Mouse (Mus musculus) lung, postnatal 10 days (tissue): ENCODE data around the gene Eif4a1.

ENCODE experiments used
- DNase-seq: peaks from one replicate; pipeline ENCODE4 v3.0.0; 2021

The Eif4a1 gene

DNA sequence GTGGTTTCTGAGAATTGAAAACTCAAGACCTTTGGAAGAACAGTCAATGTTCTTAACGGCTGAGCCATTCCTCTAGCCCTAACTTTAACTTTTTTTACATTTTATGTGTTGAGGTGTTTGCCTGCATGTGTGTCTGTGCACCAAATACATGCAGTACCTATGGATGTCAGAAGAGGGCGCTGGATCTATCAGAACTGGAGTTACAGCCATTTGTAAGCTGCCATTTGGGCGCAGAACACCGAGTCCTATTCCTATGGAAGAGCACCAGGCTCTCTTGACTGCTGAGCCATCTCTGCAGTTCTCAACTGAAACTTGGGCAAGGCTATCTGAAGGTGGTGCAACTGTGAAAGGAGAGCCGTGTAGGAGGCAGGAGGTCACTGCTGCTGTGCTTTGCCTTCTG lies 26.4 kb upstream of the Eif4a1 start:
- DNase-seq: no peak

DNA sequence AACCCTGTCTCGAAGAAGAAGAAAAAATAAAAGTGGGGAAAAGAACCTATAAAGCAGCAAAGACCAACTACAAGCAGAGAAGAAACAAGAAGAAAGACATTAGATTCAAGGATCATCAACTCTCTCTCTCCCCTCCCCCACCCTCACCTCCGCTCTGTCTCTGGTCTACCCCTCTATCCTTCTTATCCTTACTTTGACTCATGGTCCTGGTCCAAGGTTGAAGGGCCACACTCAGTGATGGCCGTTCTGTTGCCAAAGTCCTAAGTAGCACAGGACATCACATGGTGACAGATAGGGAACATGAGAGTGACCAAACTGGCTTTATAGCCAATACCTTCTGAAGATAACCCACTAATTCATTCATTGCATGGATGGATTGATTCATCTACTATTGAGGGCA lies 25.2 kb upstream of the Eif4a1 start:
- DNase-seq: no peak

DNA sequence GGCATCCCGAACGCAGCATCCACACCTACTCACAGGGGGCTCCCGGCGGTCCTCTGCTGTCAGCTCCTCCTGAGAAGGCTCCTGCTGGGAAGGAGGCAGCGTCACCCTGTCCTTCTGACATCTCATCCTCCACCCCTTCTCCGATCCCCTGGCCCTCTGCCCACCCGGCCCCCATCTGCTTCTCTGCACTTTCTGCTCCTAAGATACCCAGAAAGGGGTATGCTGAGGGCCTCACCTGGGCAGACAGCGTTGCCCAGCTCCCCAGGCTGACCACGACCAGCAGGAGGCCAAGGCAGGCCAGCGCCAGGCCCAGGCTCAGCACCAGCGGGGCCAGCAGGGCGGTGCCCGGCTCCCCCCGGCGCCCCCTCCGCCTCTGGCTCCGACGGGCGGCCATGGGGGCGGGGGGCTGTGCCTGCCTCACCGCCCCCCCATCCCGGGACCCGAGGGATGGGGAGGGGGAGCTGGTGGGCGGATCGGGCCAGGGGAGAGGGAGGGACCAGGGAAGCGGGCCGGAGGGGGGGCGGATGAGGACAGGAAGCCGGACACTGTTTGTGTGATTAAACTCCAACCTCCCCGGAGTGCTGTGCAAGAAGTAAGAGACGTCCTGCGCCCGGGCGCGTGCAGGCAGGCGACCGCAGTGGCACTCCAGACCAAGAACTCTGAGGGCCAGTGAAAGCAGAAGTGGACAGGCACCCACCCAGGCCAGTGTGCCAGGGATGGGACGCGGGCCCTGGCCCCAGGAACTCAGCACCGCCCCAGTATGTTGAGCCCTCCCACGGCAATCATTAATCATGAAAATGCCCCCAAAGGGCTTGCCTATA lies 23.3 kb upstream of the Eif4a1 start, which contains the start of the genes Tnfsf12 and Tnfsfm13:
Tnfsf12 (minus strand) TSS at position 489 of the 821 bp plus-strand sequence.
Tnfsfm13 (minus strand) TSS at position 738 of the 821 bp plus-strand sequence.
- DNase-seq: peak; percentile 90

DNA sequence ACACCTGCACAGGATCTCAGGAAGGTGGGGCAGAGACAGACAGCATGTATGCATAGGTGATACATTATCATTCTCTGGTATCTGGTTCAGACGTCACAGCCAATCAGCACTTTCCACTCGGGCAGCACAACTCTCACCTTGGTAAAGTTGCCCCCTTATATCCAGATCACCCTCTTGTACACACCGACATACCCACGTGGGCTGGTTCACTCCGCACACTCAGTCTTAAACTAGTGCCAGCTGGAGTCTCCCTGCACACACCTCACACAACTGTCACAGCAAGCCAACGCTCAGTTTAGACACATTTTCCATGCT lies 22.8 kb upstream of the Eif4a1 start:
- DNase-seq: no peak

DNA sequence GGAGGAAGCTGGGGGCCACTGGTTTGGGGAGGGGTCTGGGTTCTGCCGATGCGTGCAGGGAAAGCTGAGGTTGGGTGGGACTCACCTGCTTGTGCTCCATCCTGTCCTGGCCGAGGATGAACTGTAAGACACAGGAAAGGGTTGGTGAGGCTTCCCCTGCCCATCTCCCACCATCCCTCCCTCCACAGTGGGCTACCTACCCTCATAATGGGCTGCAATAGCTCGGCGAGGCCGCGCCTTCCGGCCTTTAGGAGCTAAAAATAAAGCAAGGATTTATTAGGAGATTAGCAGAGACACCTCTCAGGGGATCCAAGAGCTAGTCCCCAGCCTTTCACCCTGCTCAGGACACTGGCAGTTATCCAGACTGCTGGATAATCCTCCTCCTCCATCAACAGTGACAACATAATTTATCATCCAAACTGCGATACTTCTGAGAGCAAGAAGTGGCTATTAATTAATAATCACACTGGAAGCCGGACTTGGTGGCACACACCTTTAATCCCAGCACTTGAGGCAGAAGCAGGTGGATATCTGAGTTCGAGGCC lies 21.3 kb upstream of the Eif4a1 start:
- DNase-seq: no peak

DNA sequence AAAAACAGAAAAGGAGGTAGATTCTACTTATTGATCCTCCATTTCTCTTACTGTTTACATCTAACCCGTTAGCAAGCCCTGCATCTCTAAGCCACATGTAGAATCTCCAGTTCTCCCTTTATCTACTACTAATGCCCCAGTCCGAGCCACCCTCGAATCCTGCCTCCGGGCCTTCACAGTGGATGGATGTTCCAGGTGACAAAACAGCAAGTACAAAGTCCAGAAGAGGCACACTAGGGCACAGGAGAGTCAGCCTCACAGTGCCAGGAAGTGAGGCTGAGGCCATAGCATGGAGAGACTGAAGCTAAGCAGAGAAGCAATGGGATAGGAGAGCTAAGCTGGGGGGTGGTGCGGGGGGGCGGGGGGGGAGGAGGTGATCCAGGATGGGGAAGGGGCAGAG lies 20.6 kb upstream of the Eif4a1 start:
- DNase-seq: no peak

DNA sequence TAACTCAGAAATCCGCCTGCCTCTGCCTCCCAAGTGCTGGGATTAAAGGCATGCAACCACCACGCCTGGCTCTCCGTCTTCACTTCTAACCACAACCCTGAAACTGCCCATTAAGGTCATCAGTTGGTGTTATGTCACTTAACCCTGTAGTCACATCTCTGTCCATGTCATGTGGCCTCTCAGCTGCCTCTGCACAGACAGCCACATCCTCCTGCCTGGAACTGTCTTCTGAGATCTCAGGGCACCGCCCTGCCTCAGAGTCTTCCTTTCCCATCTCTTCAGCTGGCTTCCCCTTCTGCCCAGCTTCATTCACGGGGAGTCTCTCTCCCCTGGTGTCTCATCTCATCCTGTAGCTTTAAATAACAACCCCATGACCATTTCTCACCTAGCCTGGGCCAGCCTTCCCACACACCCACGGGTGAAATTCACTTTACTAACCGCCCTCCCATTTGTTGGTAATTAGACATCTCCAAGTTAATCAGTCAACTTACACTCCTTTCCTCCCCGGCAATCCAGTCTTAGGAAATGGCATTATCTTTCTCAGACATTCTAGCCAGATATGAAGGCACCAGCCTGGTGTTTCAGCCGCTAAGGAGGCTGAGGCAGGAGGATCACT lies 20.1 kb upstream of the Eif4a1 start:
- DNase-seq: no peak

DNA sequence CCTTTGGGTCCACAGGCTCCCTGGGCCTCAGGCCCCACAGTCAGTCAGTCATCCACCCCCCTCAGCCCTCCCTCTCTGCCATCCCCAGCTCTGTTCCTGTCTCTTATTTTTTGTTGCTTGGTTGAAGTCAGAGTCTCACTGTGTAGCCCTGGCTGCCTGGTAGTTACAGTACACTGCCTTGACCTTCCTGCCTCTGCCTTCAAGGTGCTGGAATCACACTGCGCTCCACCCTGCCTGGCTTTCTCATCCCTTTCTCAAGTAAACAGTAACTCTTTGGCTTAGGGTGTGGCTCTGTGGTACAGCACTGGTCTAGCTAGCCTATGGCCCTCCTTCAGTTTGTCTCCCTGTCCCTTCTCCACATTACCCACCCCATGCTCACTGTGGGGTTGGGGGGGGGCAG lies 17.7 kb upstream of the Eif4a1 start:
- no peak for DNase-seq

DNA sequence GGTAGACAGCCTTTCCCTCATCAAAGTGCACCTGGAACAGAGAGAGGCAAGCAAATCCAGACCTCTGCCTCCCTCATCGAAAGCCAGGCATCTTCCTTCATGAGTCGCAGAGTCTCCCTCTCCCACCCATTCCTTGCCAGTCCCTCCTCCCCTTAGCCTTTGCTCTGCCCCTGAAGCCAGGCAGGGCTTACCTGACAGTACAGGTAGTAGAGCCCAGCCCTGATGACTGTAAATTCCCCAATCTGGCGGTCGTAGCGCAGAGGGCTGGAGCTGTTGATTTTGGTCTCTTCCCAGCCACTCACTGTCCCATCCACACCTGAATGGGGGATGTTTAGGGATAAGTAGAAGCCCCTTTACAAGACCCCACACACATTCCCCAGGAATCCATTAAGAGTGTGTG lies 14.8 kb upstream of the Eif4a1 start:
- no peak for DNase-seq

DNA sequence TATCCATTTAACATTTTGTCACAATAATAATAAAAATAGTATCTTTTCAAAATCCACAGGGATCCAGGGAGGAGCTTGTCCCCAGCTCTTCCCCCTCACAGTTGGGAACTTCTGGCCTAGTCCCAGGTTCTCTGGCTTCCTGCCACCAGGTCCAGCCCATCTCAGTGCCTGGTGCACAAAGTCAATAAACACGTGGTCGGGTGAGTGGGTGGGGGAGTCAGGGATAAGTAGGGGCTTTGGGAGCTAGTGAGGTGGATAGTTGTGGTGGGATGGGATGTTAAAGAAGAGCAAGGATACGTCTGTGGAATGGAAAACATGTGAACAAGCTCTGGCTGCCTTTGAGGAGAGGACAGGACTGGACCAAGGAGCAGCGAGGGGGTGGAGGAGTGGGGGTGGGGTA lies 14.2 kb upstream of the Eif4a1 start:
- DNase-seq: peak; percentile 92

DNA sequence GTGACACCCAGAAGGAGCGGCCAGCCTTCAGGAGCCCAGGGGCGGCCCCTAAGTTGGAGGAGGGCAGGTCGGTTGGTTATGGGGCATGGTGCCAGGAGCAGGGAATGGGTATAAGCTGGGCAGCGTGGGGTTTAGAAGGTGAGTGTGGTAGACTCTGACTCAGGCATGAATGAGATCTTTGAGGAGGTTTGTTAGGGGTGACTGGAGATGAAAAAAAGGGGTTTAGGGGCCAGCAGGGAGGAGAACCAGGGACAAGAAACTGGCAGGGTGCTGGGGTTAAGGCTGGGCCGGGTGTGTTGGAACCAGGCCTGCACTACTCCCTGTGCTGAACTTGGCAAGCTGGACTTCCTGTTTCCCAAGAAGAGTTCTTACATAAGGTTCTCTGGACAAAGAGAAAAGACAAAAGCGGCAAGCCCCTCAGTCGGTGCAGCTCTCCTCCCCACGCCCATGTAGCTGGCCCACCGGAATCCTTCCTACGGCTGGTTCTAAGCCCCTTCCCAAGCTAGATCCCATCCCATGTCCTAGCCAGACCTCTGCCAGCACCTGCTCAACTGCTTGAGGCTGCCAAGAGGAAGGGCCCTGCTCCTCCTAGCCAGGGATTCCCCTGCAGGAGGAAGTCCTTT lies 13.4 kb upstream of the Eif4a1 start, which contains the start of gene Tnfsf13:
Tnfsf13 (minus strand) TSS at position 259 of the 623 bp plus-strand sequence.
- peak; percentile 91 for DNase-seq

DNA sequence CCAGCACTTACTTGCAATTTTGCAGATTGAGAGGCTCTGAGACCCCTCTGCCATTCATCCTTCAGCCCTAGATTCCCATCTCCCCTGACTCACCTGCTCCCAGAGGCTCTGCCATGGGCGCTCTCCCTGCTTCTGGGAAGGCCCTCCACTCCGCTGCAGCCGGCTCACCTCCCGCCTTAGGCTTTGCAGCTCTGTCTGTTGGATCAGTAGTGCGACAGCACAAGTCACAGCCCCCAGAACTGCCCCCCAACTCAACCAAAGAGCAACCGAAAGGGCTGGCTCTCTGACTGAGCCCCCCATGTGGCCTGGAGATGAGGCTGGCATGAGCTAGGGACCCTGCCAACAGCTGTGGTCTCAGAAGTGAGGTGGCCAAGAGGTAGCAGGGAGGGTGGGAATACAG lies 12.7 kb upstream of the Eif4a1 start:
- DNase-seq: no peak

DNA sequence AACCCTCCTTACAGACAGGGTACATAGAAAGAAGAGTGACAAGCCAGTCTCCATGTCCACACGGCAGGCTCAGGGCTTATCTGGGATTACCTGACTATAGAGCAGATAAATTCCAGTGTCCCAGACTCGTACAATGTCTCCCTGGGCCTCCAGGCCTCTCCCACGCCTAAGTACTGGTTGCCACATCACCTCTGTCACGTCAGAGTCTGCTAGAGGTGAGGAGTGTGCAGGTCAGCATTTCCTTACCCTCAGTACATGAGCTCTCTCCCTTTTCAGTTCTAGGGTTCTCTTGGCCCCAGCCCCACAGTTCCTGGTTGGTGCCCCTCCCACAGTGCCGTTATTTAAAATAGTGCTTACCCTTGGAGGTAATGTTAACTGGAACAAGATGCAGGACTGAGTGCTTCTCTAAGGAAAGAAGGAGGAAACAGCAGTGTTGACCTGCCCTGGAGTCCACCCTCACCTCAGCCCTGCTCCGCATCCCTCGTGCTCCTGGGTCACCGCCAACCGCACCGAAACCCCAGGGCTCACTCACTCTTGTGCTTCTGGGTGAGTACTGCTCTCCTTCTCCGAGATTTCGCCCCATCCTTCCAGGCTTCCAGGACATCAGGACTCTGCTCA lies 12.0 kb upstream of the Eif4a1 start:
- DNase-seq: peak; percentile 45

DNA sequence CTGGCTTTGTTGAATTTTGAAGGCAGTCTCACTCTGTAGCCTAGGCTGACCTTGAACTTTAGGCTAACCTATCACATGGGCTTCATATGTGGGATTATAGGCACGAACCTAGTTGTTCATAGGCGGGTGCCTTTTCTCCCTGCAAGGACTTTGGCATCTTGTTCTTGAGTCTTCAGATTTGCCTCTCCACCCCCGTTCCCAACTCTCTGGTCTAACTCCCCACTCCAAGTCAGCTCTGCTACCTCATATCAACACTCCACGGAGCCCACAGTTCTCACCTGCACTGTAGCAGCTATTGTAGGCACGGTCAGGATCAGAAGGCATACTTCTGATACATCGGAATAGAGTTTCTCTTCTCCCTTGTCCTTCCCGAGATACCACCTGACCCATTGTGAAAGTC lies 11.4 kb upstream of the Eif4a1 start:
- DNase-seq: no peak

DNA sequence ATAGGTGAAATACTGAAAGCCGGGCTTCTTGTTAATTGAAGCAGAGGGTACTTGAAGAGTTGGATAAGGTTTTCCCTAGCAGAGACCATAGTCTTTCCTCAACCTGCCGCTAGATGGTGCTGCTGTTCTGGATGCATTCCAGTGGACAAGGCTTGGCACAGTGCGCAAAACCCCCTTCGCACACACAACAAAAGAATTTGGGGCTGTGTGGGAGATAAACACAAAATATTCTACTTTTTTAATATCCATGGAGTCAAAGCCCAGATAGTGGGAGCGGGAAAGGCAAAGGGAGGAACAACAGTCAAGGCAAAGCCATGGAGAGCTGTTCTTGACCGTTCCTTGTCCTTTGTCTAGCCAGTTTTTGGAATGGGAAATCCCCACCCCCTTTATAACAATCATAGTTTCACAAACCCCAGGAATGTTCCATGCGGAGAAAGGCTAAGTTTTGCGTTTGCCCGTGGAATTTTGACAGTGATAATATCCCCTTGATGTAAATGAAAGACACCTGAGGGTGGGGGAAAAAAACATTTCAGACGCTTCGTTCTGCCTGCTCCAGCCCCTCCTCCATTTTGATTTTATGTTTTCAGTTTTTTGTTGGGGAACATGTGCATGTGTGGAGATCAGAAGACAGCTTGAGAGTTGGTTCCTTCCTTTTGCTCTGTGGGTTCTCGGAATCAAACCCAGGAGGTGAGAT lies 10.8 kb upstream of the Eif4a1 start:
- DNase-seq: peak; percentile 96

DNA sequence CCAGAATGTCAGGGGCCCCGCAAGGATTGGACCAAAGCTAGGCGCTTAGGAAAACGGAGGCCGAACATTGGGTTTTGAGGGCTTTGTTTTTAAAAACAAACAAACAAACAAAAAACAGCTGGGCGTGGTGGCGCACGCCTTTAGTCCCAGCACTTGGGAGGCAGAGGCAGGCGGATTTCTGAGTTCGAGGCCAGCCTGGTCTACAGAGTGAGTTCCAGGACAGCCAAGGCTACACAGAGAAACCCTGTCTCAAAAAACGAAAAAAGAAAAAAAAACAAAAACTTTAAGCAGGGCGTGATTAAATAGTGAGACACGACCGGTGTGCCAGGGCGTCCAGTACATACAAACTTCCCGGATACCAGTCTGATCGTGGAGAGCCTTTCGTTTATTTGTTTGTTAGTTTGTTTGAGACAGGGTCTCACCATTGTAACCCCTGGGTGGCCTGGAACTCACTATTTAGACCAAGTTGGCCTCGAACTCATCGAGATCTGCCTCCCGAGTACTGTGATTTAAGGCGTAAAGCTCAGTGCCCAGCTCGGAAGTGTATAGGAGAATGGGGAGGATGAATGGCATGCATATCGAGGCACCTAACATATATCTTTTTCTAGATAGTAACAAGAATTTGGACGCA lies 10.1 kb upstream of the Eif4a1 start:
- no peak for DNase-seq

DNA sequence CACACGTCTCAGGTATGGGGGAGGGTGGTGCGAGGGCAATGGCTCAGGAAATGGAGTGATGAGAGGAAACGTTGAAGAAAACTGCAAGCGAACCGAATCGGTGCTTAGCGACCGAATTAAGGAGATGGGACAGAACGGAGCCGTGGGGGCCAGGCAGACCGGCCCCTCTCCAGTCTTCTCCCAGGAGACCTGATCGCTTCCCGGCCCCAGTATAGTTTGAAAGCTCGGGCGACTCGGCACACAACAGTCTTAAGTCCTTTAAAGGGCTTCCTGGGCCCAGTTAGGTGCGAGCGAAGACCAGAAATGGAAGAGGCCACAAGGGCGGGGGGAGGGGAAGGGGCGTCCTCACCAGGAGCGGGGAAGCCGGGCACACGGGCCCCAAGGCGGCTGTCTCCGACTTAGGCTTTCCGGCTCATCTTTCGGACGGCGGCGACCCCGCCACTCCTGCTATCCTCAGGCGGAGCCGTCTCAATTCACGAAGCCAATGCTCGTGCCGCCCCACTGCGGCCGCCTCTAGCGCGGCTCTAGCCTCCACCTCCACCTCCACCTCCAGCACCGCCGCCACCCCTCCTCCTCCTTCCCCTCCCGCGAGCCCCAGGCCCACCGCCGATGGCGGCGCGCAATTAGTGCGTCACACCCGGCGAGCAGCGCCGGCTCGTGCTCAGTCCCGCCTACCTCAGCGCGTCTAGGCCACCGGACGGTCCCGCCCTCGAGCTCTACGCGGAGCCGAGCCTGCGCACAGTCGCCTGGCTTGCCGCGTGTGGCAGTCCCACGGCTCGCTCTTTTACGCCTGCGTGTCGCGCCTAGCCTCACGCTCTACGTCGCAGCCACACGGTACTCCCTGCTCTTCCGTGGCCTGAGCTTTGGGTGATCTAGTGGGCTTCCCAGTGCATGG lies 9.3 kb upstream of the Eif4a1 start, which contains the start of gene Senp3:
Senp3 (minus strand) TSS at position 771 of the 895 bp plus-strand sequence.
- DNase-seq: peak; percentile 98

DNA sequence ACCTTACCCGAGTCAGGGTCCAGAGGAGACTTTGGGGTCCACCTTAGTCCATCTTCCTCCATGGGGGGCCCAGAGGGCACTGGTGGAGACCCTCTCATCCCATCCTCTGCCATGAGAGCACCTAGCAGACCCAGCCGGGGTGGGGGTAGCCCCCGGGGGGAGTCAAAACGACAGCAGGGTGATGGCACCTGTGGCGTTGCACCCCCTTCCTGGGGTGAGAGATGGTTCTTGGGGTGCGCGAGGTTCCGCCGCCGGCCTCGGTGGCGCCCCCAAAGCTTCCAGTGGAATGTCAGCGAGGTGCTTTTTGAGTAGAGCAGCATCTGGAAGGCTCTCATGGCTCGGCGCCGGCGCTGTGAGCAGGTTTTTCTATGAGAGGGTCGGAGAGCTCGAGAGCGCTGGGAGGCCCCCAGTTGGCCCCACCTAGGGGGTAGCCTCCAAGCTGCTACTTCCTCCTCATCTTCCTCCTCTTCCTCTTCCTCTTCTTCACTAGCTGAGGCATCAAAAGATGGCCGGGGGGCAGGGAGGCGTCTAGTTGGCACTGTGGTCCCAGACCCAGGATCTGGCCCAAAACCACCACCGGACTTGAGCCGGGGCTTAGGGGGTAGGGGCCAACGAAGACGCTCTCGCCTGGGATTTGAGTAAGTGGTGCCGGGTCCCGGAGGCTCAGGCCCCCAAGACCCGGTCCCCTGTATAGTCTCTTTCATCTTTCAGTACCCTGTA lies 8.1 kb upstream of the Eif4a1 start:
- DNase-seq: no peak

DNA sequence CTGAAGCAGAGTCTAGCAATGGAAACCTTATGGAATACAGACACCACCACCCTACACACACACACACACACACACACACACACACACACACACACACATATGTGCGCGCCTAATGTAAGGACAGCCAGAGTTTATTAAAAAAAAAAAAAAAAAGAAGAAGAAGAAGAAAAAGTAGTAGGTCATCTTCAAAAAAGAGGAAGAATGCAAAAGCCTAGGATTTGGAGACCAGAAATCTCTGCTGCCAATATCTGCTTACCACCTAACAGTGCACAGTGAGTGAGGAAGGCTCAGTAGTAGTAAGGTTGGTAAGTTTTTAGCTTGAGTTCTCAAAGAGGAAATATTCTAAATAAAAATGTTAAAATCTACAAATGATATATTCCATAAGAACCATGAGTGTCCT lies 6.9 kb upstream of the Eif4a1 start:
- no peak for DNase-seq

DNA sequence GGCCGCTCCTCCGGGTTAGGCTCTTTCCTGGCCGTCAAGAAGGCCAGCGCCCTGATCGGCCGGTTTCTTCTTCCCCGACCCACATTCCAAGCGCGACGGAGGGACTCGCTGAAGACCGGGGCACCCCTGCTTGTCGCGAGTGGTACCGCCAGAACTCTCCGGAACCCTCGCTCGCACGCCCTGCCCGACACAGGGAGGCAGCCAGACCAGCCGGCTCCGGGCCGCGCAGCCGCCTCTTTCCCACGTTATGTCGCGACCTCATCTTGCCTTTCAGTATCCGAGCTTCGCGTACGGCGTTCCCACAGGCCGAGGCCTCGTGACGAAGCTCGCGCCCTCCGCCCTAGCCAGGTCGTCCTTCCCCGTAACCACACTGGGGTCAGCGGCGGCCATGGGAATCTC lies 498 bp downstream of the Eif4a1 start:
- no peak for DNase-seq
